37 mouse cellular contexts compared by ENCODE assay signal in the genomic region with DNA sequence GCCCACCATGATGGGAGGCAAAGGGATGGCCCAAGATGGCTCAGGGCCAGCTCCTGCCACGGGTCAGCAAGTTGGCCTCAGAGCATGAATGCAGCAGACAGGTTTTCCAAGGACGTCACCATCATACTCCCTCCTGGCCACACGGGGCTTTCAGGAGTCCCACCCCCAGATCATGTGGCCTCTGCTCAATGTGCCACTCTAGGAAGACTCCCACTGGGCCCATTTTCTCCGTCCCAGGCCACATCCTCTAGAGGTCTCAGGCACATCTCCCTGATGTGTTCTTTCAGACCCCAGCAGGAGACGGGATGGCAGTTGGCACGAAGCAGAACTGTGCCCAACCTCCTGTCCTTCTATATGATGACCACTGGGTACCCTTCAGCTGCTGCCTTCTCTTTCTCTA. TPM values are rescaled to one million over a fixed set of nuclear protein-coding genes. Genes with fewer than 3 reads are reported as not detected.
"Had no signal": no experiment of that assay in that cellular context is flagged by ENCODE, and none has a peak within 500 bp of the region (broad histone marks: within the 10 kb centered on the region; RNA-seq: fewer than 3 reads in every experiment).

No protein-coding gene starts in this region.

- ATAC-seq: forebrain, embryonic 13.5 days; forebrain, embryonic 14.5 days; forebrain, embryonic 15.5 days; forebrain, embryonic 16.5 days had no signal

- H3K4me1 ChIP-seq: embryonic facial prominence, embryonic 12.5 days had no signal

- H3K4me2 ChIP-seq: embryonic facial prominence, embryonic 12.5 days; embryonic facial prominence, embryonic 13.5 days; embryonic facial prominence, embryonic 15.5 days; forebrain, embryonic 12.5 days; forebrain, embryonic 13.5 days; forebrain, embryonic 15.5 days had no signal

- H3K27me3 ChIP-seq: embryonic facial prominence, embryonic 12.5 days; embryonic facial prominence, embryonic 13.5 days; embryonic facial prominence, embryonic 15.5 days; forebrain, embryonic 13.5 days; forebrain, embryonic 15.5 days had no signal

- H3K9ac ChIP-seq: embryonic facial prominence, embryonic 12.5 days; embryonic facial prominence, embryonic 13.5 days; embryonic facial prominence, embryonic 15.5 days; forebrain, embryonic 12.5 days; forebrain, embryonic 13.5 days; forebrain, embryonic 15.5 days had no signal

- H3K4me3 ChIP-seq: embryonic facial prominence, embryonic 10.5 days; embryonic facial prominence, embryonic 12.5 days; embryonic facial prominence, embryonic 13.5 days; embryonic facial prominence, embryonic 15.5 days; erythroblast, embryonic 14.5 days; forebrain, embryonic 12.5 days; forebrain, embryonic 13.5 days; forebrain, embryonic 15.5 days; gastrocnemius, adult 2 months; heart, adult 2 months had no signal

- DNase-seq: cerebellum, adult 18-20 months; cerebellum, adult 2 months; cerebellum, adult 8-10 months; cerebellum, adult 9-10 months; cerebellum, adult 9-11 months; cerebellum, postnatal 10 days; cerebellum, postnatal 14 days; cerebellum, postnatal 25 days; cerebellum, postnatal 36 days; embryo, embryonic 11 days; gastrocnemius, adult 2 months; gastrocnemius, postnatal 10 days; gastrocnemius, postnatal 14 days; gastrocnemius, postnatal 25 days; gastrocnemius, postnatal 36 days; heart, adult 11 months; heart, adult 18-20 months; heart, adult 2 months had no signal

- H3K27ac ChIP-seq: embryonic facial prominence, embryonic 12.5 days; embryonic facial prominence, embryonic 13.5 days; embryonic facial prominence, embryonic 15.5 days; forebrain, embryonic 12.5 days; forebrain, embryonic 13.5 days; forebrain, embryonic 15.5 days; gastrocnemius, adult 2 months; heart, adult 2 months had no signal

- H3K9me3 ChIP-seq: embryonic facial prominence, embryonic 10.5 days; embryonic facial prominence, embryonic 12.5 days; embryonic facial prominence, embryonic 13.5 days; embryonic facial prominence, embryonic 15.5 days; forebrain, embryonic 12.5 days; forebrain, embryonic 15.5 days had no signal

- H3K36me3 ChIP-seq: embryonic facial prominence, embryonic 10.5 days; embryonic facial prominence, embryonic 12.5 days; embryonic facial prominence, embryonic 13.5 days; embryonic facial prominence, embryonic 15.5 days; forebrain, embryonic 12.5 days; forebrain, embryonic 15.5 days had no signal

RNA-seq across cellular contexts. Expression of a gene that starts 18.7 kb away (rescaled TPM):
- total RNA-seq: common myeloid progenitor, adult 5-6 weeks; gastrocnemius, adult 18-20 months; gastrocnemius, adult 2 months; gastrocnemius, adult 8-10 months; gastrocnemius, postnatal 10 days; gastrocnemius, postnatal 14 days; gastrocnemius, postnatal 36 days; gastrocnemius, postnatal 4 days; granulocyte monocyte progenitor cell, adult 5-6 weeks; heart, adult 18-20 months; heart, adult 2 months had no signal
- polyA plus RNA-seq: cortical plate, adult 2 months; embryonic facial prominence, embryonic 10.5 days; embryonic facial prominence, embryonic 11.5 days; embryonic facial prominence, embryonic 13.5 days; embryonic facial prominence, embryonic 14.5 days; erythroblast, embryonic 14.5 days; forebrain, embryonic 13.5 days; forebrain, embryonic 14.5 days; forebrain, embryonic 15.5 days; gonadal fat pad, adult 2 months had no signal
